Mouse (Mus musculus) ovary, postnatal 10 days (tissue): Measurements from ENCODE around the gene Wsb1.
"Not testable (repeated sequence)": the region's sequence is repeated elsewhere in the genome, so short reads cannot be mapped to it uniquely, and the experiment has no call there.

Source experiments
- DNase-seq: peaks from one replicate; pipeline ENCODE4 v3.0.0; 2022; ENCODE audit warnings: low spot score

Gene Wsb1

GRCm38 (mm10) chr11:79254391-79255098, at the start of gene Wsb1:
Gene Wsb1 (minus strand): TSS chr11:79254671.
- peak; percentile 86 for DNase-seq

DNA sequence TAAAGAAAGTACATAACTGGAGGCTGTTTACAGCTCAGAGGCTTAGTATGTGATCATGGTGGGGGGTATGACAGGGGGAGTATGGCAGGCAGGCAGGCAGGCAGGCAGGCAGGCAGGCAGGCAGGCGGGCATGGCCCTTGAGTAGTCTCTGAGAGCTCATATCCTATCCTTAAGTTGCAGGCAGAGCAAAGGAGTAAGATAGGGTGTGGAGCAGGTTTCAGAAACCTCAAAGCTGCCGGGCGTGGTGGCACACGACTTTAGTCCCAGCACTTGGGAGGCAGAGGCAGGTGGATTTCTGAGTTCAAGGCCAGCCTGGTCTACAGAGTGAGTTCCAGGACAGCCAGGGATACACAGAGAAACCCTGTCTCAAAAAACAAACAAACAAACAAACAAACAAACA, 49.8 kb upstream of the Wsb1 start:
- DNase-seq, result not testable (repeated sequence)

DNA sequence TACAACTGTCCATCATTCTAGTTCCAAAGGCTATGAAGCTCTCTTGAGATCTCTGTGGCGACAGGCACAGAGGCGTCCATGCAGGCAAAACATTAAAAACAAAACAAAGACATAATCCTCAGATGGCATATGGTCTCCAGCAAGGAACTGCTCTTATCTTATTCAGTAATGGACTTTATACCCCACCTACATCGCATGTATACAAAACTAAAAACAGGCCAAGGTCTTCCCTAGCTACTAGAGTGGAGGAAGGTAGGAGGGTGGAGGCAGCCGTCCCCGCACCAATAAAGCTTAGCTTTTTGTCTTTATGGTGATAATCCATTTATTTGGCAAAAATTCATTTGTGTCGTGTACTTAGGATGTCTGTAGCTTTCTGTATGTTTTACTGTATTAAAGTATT, 48.6 kb upstream of the Wsb1 start:
- no peak for DNase-seq

DNA sequence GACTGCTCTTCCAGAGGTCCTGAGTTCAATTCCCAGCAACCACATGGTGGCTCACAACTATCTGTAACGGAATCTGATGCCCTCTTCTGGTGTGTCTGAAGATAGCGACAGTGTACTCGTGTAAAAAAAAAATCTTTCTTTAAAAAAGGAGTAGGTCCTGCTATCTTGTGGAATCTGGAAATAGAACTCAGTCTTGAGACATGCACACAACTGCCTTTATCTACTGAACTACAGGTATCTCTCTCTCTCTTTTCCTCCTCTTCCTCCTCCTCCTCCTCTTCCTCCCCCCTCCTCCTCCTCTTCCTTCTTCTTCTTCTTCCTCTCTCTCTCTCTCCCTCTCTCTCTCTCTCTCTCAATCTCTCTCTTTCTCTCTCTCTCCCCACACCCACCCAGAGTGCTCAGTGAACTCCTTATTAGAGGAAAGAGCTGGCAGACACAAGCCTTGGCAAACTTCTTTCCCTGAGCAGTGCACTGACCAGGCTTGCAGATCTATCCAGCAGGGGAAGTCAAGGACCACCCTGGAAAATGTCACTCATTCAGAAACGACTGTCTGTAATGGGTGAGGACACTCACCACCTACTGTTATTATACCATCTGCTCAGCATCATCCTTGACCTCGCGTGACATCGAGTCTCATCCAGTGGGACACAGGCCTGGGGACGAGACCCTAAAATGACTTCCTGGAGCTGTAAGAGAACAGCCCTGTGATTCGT, 45.4 kb upstream of the Wsb1 start:
- DNase-seq, result no peak

GRCm38 (mm10) chr11:79296856-79297491, 42.5 kb upstream of the Wsb1 start, which contains the start of gene Gm9964:
Gene Gm9964 (minus strand): TSS chr11:79296906.
- no peak for DNase-seq

GRCm38 (mm10) chr11:79296167-79296566, 41.7 kb upstream of the Wsb1 start:
- DNase-seq, result no peak

DNA sequence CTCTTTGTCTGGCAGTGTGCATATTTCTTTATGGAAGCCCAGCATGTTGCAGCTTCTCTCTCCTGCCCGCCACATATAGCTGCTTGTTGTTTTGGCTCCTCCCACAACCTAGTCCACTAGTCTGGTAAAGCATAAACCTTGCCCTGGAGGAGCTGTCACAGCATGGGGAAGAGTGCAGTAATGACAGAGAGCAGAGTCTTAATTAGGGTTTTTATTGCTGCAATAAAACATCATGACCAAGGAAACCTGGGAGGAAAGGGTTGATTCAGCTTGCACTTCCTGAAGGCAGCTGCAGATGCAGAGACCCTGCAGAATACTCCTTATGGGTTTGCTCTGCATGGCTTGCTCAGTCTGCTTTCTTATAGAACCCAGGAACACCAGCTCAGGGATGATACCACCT, 39.5 kb upstream of the Wsb1 start:
- DNase-seq, result no peak

- DNase-seq, result no peak
Measured at GRCm38 (mm10) chr11:79293025-79293424, 38.6 kb upstream of the Wsb1 start.

- DNase-seq, result no peak
Measured at GRCm38 (mm10) chr11:79292130-79292529, 37.7 kb upstream of the Wsb1 start.

DNA sequence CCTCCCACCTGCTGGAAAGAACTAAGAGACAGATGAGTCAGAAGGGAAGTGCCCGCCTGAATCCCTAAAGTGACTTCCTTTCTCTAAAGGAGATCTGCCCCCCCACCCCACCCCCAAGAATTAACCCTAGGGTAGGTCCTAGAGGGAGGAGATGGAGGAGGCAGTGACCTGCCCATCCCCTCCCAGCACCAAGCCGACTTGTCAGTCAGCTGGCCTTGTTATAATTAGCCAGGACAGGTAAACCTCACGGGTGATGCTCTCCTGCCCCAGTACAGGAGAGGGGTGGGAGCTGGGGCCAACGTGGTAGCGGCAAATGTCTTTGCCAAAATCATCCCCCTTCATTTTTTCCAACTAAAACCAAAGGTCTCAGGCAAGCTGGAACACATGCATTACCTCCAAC, 37.2 kb upstream of the Wsb1 start:
- no peak for DNase-seq

DNA sequence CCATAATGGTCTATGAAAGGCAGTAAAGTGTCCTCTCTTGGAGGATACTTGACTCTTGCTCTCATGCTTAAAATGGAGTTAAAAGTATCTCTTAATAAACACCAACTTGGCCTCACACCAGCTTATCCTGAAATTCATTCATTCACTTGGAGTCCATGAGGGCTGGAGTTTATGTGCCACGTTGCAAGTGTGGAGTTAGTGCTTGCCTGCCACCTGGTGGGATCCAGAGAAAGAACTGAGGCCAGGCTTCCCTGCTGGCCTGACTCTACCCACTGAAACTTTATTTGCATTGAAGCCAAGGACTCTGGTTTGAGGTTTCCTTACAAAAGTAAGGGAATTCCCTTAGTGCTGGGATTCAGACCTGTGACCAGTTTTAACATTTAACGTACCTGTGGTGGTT, 36.0 kb upstream of the Wsb1 start:
- DNase-seq, result no peak

DNA sequence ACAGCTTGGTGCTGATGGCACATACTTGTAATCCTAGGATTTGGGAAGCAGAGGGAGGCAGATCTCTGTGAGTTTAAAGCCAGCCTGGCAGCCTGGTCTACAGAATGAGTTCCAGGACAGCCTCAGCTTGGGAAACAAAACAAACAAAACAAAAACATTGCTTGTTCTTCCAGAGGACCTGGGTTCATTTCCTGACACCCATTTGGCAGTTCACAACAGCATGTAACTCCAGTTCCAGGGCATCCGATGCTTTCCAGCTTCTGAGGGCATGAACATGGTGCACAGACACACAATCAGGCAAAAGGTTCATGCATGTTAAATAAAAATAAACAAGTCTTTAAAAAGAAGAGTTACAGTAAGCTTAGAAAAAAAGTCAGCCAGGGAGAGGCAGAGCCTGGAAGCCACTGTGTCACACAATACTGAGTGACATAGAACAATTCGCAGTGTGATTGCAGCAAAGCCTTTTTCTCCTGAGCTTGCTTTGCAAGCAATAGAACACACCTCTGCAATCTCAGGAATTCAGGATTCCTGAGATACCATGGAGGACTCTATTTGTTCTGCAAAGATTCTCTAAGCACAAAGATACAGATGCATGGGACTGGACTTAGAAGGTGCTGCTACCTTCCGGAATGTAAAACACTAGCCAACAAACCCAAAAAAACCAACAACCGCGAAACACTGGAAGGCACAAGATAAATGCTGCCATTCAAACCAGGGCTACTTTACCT, 34.6 kb upstream of the Wsb1 start:
- DNase-seq, result no peak

DNA sequence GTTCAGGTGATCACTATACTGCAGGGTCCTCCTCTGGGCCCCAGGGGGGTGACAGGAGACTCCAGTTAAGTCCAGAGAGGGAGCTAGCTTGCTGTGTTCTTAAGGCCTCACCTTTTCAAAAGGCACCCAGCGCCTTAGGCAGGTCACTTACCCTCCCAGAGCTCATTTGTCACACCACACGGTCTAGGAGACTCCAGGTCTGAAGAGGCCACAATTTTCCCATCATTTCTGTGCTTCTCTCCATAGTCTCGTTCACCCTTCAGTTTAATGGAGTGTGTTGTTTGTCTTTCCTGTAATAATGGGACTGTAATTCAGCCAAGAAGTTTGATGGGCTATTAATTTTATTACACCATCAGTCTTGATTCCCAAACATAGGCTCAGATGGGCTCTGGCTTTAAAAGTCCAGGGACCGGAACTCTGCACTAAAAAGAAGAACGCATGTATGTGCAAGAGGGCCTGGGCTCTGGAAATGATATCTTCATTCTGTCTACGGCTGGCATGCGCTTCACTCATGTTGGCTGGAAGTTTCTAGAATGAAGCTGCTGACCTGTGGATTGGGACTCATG, 33.9 kb upstream of the Wsb1 start:
- no peak for DNase-seq

GRCm38 (mm10) chr11:79287447-79287846, 33.0 kb upstream of the Wsb1 start:
- DNase-seq, result no peak

- no peak for DNase-seq
Measured at GRCm38 (mm10) chr11:79286305-79286799, 31.9 kb upstream of the Wsb1 start.

DNA sequence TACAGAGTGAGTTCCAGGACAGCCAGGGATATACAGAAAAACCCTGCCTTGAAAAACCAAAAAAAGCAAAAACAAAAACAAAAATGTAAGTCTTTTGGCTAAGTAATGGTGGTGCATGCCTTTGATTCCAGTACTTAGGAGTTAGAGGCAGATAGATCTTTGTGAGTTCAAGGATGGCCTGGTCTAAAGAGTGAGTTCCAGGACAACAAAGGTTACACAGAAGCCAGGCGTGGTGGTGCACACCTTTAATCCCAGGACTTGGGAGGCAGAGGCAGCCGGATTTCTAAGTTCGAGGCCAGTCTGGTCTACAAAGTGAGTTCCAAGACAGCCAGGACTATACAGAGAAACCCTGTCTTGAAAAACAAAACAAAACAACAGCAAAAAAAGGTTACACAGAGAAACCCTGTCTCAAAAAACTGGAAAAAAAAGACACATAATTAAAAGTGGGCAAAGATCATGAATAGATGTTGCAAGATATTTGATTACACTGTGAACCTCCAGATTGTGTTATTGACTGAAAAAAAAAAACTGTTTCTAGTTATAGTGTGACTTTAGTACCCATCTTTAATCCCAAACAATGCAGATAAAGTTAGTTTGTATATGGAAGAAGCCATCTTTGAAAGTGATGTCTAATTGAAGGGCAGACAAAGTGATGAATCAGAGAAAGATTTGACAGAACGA, 29.0 kb upstream of the Wsb1 start:
- DNase-seq, result no peak

DNA sequence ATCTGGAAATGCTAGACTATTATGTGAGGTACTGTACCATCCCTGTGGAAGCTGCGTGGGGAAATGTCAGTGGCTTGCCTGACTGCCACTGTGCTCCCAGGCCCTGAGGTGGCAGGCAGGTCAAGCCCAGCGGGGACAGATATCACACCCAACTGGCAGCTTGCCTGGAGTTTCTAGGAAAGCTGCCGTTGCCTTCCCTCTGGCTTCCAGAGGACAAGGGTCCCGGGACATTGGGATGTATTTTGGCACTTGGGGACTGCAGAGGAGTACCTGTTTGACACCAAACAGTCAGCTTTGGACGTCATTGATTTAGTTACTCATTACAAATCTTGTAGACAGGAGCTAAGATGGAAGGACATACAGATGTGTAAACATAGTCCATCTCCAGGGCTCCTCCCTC, 26.9 kb upstream of the Wsb1 start:
- DNase-seq, result no peak

GRCm38 (mm10) chr11:79279732-79280405, 25.4 kb upstream of the Wsb1 start:
- no peak for DNase-seq

DNA sequence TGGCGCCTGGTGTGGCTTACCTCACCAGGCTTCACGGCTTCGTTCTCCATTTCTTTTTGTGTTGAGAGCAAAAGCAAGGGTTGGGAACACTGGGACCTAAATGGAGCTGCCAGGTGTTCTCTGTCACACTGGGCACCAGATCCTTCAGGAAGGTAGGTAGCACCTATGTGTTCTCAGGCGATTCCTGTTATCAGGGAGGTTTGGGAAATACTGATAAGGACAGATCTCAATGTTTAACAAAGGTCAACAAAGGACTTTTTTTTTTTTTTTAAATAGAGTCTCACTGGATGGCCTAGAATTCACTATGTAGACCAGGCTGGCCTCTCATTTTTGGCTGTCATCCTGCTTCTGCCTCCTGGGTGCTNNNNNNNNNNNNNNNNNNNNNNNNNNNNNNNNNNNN, 19.3 kb upstream of the Wsb1 start:
- no peak for DNase-seq

GRCm38 (mm10) chr11:79273039-79273438, 18.6 kb upstream of the Wsb1 start:
- DNase-seq, result no peak

DNA sequence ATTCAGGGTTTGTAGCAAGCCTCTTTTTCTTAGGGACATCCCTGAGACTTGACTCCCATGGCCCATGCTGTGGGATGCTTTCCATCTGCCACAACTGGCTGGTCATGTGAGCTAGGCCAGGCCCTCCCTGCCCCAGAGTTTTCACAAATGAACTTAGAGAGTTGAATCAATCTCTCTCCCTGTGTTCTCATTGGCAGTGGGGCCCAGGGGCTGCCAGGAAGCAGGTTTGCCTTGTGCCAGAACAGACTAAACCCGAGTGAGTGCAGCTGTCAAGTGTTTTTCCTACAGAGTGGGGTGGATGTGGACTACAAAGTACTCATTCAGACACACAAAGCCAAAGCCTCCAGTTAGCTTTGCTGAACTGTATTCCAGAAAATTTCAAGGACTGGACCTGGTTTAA, 12.7 kb upstream of the Wsb1 start:
- no peak for DNase-seq
